Mouse (Mus musculus): ENCODE data around the gene Gm10490.

Gene Gm10490

GRCm38 (mm10) chrX:7927116-7927515 lies 17.8 kb downstream of the Gm10490 start:
- DNase-seq = no peak

GRCm38 (mm10) chrX:7928270-7928790 lies 19.0 kb downstream of the Gm10490 start, which contains the start of gene Eras:
Gene Eras, minus strand, starts transcription at chrX:7928607.
- DNase-seq = no peak

DNA sequence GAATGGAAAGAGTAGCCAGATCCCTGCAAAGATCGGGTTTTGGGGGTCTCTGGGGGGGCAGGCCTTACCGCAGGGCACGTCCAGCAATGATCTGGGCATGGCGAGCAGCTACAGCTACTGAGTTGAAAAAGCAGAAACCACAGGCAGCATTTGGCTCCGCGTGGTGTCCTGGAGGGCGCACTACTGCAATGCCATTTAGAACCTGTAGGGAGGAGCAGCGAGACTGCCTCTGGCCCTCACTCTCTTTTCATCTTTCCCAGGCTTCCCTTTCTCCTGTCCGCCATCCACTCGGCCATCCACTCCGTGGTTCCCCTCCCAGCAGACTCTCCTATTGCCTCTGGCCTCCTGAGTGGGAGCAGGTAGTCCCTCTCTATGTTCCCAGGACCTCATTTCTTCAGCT lies 27.5 kb downstream of the Gm10490 start:
- no peak for DNase-seq

DNA sequence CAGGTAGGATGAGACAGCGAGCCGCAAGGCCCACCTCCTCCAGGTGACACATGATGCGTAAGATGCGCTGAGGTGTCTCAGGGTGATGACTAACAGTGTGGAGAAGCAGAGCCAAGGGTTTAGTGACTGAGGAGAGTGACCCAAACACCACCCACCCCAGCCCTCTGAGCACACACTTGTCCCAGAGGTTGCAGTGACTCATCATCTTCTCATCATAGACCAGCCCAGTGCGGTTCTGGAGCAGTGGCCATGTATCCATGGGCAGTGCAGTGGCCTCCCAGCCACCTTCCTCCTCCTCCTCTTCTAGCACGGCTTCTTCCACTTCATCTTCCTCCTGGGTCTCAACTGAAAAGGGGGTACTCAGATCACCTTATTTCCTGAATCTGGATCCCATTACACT lies 28.3 kb downstream of the Gm10490 start:
- DNase-seq = no peak

DNA sequence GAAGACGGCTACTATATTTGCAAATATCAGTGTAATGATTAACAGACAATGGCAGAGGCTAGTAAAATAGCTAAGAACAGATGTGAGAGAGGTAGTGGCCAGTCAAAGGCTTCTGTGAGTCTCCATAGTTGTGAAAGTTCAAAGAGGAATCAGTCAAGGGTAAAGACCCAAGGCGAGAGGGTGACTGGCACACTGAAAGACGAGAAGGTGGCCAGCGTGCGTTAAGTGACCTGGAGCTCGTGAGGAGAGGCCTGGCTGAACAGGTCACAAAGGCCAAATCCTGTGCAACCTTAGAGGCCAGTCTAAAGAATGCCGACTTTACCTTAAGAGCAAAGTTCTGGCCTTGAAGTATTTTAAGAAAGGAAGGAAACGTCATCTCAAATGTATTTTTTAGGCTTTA lies 36.3 kb downstream of the Gm10490 start:
- DNase-seq = peak; percentile 21 to 48

GRCm38 (mm10) chrX:7947108-7947899 lies 38.0 kb downstream of the Gm10490 start, which contains the start of gene Hdac6:
Gene Hdac6, minus strand, starts transcription at chrX:7947889.
- peak; percentile 19 to 30 for DNase-seq

DNA sequence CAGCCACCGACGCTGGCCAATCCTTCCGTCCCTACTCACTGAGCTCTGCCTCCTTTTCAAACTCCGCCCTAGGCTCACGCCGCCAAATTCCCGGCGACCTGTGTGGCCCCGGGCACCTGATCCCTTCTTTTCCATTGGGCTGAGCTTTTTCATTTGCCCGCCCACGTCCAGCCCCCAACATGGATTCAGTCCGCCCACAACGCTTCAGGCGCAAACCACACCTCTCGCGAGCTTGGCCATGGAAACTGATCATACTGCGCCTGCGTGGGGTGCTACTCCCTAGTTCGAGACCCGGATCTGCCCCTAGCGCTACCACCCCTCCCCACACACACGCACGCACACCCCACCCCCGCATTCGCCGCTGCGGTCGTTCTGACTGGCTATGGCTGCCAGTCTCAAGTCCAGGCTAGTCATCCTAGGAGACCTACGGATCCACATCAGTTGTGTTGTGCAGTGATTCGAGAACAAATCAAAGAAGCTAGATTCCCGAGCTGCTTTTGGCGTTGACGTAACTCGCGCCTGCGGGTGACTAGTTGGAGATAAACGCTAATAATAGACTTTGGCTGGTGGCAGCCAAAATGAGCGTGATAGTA lies 38.7 kb downstream of the Gm10490 start:
- DNase-seq = peak; percentile 95 to 97

DNA sequence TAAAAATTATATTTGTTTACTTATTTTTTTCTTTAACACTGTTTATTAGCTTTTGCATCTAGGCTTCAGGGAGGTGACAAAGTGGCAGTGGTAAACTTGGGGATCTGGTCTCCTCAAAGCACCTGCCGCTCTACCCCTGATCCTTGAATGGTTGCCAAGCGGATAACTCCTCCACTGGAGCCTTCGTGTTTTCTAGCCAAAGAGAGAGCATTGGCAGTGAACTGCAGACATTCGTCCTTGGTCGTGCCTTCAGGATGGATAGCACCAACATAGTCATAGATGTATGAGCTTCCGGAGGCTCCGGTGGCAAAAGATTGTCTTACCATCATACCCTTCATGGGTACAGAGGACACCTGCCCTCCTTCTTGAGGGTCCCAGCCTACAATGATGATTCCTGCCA lies 40.7 kb downstream of the Gm10490 start:
- DNase-seq = no peak

GRCm38 (mm10) chrX:7958868-7959267 lies 49.5 kb downstream of the Gm10490 start:
- no peak for DNase-seq

Data from kidney, adult 8-10 months (tissue).